Mouse (Mus musculus) embryonic facial prominence, embryonic 11.5 days (tissue): Measurements from ENCODE around the gene Gdf11. TPM values are rescaled to one million over a fixed set of nuclear protein-coding genes. Genes with fewer than 3 reads are reported as not detected.

Source experiments
- ATAC-seq: fragments of 200-750 bp; cut with Nextera tagmentation; replicated peaks from 2 replicates; pipeline ENCODE4 v1.8.0; 2017; ENCODE audit warnings: low read depth; ENCODE audit not compliant: insufficient number of reproducible peaks, low FRiP score, low TSS enrichment
- DNase-seq: peaks from one replicate; pipeline ENCODE4 v3.0.0-alpha.2; 2015; ENCODE audit warnings: low spot score
- H3K27ac ChIP-seq: fragments of 300-500 bp; sonication (generic); replicated peaks from 2 replicates; pipeline ENCODE4 v1.5.1; 2014; ENCODE audit warnings: mild to moderate bottlenecking, low read depth, low read length, control low read depth
- H3K27me3 ChIP-seq: fragments of 300-500 bp; sonication (generic); 2 replicates; pipeline ENCODE4 v1.6.1; 2014; ENCODE audit warnings: mild to moderate bottlenecking, low read length, moderate library complexity, mixed read lengths; ENCODE audit not compliant: control insufficient read depth, insufficient read depth
- H3K36me3 ChIP-seq: fragments of 300-500 bp; sonication (generic); replicated peaks from 2 replicates; pipeline ENCODE4 v1.6.1; 2014; ENCODE audit warnings: low read depth, mild to moderate bottlenecking, low read length, moderate library complexity, mixed read lengths; ENCODE audit not compliant: control insufficient read depth, insufficient read depth
- H3K4me1 ChIP-seq: fragments of 300-500 bp; sonication (generic); 2 replicates; pipeline ENCODE4 v1.6.1; 2014; ENCODE audit warnings: low read length, mixed read lengths; ENCODE audit not compliant: control insufficient read depth, insufficient read depth
- H3K4me2 ChIP-seq: fragments of 300-500 bp; sonication (generic); 2 replicates; pipeline ENCODE4 v1.6.1; 2014; ENCODE audit warnings: low read depth, mild to moderate bottlenecking, control low read depth, low read length, moderate library complexity
- H3K4me3 ChIP-seq: fragments of 300-500 bp; sonication (generic); 2 replicates; pipeline ENCODE4 v1.5.1; 2014; ENCODE audit warnings: low read depth, low read length, control low read depth
- H3K9ac ChIP-seq: fragments of 300-500 bp; sonication (generic); replicated peaks from 2 replicates; pipeline ENCODE4 v1.6.1; 2014; ENCODE audit warnings: mild to moderate bottlenecking, control low read depth, low read length
- H3K9me3 ChIP-seq: fragments of 300-500 bp; sonication (generic); replicated peaks from 2 replicates; pipeline ENCODE4 v1.6.1; 2016; ENCODE audit warnings: mild to moderate bottlenecking, low read length, inconsistent platforms, mixed read lengths; ENCODE audit not compliant: control insufficient read depth
- WGBS: fragments of 180-500 bp; shearing (Covaris S2); extraction: QIAGEN DNeasy Blood & Tissue Kit; methylation state at CpG from one replicate; pipeline ENCODE4 v1.1.7; 2014; 5-methylcytosine and 5-hydroxymethylcytosine counted together
- polyA plus RNA-seq: library from polyadenylated mRNA; unstranded; fragments of >200 nt; fragmentation: Nextera tagmentation; extraction: Ambion mirVana; gene quantifications from 2 replicates; pipeline ENCODE4 v1.2.1, GENCODE M21; 2014

Gdf11 gene
- polyA plus RNA-seq, 1 experiment from 2014 or later: 10.9 TPM

DNA sequence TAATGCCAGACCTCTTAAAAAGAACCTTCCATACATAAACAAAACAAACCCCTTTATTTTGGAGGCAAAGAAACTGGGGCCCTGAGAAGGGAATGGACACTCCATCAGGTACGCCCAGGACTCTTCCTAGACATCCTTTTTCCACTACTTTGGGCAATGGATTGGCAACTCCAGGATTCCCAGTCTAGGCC lies 31.2 kb upstream of the Gdf11 start, which contains the start of gene Rdh5:
Gene Rdh5 (minus strand): TSS at position 67 of the 191 bp plus-strand sequence.
- ATAC-seq (no peak), DNase-seq (no peak)
- H3K36me3 ChIP-seq: no peaks in the 10 kb centered on the region; the same call in 1 of the 2 replicates
- no peaks in the 10 kb centered on the region; the same call in 1 of the 2 replicates for H3K4me1 ChIP-seq
- peak within 1 kb of the TSS; percentile 54 for H3K27ac ChIP-seq
- peak within 1 kb of the TSS; percentile 69 for H3K4me2 ChIP-seq
- peak within 1 kb of the TSS; percentile 86 for H3K4me3 ChIP-seq
- 4% methylated on average over 1 of the region's 1 CpGs for WGBS
- H3K9me3 ChIP-seq: no peaks in the 10 kb centered on the region
- H3K9ac ChIP-seq: peak within 1 kb of the TSS; percentile 73
- H3K27me3 ChIP-seq: no peaks in the 10 kb centered on the region

DNA sequence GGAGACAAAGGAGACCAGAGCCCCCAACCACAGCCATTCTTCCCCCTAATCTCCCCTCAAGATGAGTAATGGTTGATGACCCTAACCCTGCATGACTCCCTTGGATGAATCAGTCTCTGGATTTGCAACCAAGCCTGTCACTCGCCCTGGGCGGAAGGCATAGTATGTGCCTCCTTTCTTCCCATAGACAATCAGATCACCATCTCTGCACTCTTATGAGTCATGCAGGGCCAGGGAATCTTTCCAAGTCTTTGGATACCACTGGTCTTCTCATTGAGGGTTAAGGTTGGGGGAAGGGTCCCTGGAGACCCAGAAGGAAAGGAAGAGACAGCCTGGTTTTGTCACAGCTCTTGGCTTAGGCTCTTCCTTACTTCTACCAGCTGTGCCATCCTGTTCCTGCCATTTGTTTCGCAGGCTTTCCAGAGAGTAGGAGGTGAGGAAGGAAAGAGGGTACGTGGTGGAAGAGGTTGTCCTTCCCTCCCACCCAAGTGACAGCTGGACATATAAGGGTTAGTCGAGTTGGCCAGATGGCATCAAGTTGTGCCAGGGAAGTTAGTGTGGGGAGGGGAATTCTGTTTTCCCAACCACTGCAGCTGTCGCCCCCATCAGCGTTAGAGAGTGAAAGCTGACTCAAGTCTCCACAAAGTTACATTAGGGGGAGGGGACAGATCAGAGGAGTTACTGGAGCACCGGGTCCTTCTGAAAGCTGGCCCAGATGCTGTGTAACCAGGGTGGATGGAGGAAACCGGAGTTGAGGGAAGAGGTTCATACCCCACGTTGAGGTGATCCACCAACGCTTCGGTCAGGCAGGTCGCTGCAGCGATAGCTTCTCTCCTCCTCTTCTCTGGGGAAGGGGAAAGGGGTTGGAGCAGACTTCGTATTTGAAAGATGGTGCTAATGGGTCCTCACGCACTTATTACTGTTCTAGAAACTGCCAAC lies 30.6 kb upstream of the Gdf11 start:
- H3K4me3 ChIP-seq: peak overlapping the region; percentile 86
- no peaks in the 10 kb centered on the region for H3K27me3 ChIP-seq
- DNase-seq: no peak
- no peaks in the 10 kb centered on the region; the same call in 1 of the 2 replicates for H3K4me1 ChIP-seq
- no peak overlapping the region for H3K27ac ChIP-seq
- 71% methylated on average over 16 of the region's 16 CpGs for WGBS
- peak overlapping the region; percentile 69 for H3K4me2 ChIP-seq
- H3K9ac ChIP-seq: peak overlapping the region; percentile 73
- no peaks in the 10 kb centered on the region; the same call in 1 of the 2 replicates for H3K36me3 ChIP-seq
- ATAC-seq: no peak
- no peaks in the 10 kb centered on the region for H3K9me3 ChIP-seq

DNA sequence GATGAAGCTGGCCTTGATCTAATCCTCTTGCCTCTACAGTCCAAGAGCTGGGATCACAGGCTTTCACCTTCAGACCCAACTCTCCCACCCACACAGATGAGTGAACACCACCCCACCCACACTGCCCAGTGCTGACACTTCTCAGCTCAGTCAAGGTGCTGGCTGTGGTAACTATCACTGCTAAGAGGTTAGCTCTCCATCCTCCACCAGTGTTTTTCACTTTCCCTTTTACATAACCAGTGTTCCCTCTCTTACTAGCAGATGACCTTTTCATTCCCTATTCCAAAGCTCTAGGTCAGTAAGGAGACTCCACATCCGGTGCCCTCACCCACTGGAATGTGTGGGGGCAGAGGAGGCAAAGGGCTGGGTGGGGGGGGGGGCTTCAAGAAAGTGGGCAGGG lies 29.7 kb upstream of the Gdf11 start:
- H3K27ac ChIP-seq: no peak overlapping the region
- no peak for DNase-seq
- H3K27me3 ChIP-seq: no peaks in the 10 kb centered on the region
- H3K4me2 ChIP-seq: no peak overlapping the region
- H3K4me3 ChIP-seq: no peak overlapping the region
- no peak for ATAC-seq
- no peaks in the 10 kb centered on the region for H3K9me3 ChIP-seq
- no peak overlapping the region for H3K9ac ChIP-seq
- H3K36me3 ChIP-seq: no peaks in the 10 kb centered on the region; the same call in 1 of the 2 replicates
- WGBS: 47% methylated on average over 1 of the region's 1 CpGs
- no peaks in the 10 kb centered on the region; the same call in 1 of the 2 replicates for H3K4me1 ChIP-seq

DNA sequence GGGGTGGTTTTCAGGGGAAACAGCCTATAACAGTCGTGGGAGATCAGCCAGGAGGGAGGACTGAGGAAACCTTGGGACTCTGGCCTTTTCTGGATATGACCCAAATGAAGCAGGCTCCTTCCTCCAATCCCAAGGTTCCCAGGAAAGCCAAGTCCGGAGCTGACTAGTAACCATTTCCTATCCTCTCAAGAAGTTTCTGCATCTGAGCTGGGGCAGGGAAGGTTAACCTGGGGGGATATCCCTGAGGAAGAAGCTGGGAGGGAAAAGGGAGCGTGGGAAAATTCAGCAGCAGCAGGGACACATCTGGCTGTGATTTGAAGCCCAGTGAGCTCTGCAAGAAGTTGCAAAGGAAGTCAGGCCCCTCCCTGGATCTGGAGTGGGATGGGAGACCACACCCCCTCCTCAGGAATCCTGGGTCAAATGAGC lies 29.2 kb upstream of the Gdf11 start:
- no peak for ATAC-seq
- DNase-seq: peak; percentile 66
- H3K36me3 ChIP-seq: no peaks in the 10 kb centered on the region; the same call in 1 of the 2 replicates
- no peaks in the 10 kb centered on the region for H3K9me3 ChIP-seq
- 43% methylated on average over 3 of the region's 3 CpGs for WGBS
- no peak overlapping the region for H3K4me3 ChIP-seq
- H3K27me3 ChIP-seq: no peaks in the 10 kb centered on the region
- H3K27ac ChIP-seq: no peak overlapping the region; the same call in 1 of the 2 replicates
- no peak overlapping the region for H3K9ac ChIP-seq
- no peak overlapping the region for H3K4me2 ChIP-seq
- H3K4me1 ChIP-seq: no peaks in the 10 kb centered on the region; the same call in 1 of the 2 replicates

DNA sequence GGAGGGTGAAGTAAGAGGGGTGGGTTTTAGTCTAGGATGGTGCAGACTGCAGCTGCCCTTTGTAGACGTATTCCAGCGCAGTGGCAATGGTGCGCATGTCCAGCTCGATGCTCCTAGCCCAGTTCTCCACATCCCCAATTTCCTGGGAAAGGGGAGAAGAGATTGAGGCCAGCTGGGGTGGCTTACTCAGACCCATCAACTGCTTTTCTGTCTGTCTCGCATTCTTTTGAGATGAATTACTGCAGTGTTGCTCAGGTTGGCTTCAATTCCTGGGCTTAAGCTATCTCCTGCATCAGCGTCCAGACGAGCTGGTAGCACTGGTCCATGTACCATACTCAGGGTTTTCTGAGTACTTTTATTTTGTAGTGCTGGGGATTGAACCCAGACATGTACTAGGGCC lies 28.4 kb upstream of the Gdf11 start:
- Histone ChIP-seq H3K27me3 (no peaks in the 10 kb centered on the region), H3K9me3 (no peaks in the 10 kb centered on the region), H3K36me3 (no peaks in the 10 kb centered on the region; the same call in 1 of the 2 replicates), H3K27ac (no peak overlapping the region), H3K4me1 (no peaks in the 10 kb centered on the region; the same call in 1 of the 2 replicates), H3K4me2 (no peak overlapping the region), H3K4me3 (no peak overlapping the region), H3K9ac (no peak overlapping the region)
- ATAC-seq (no peak), DNase-seq (no peak)
- WGBS: 76% methylated on average over 7 of the region's 7 CpGs

DNA sequence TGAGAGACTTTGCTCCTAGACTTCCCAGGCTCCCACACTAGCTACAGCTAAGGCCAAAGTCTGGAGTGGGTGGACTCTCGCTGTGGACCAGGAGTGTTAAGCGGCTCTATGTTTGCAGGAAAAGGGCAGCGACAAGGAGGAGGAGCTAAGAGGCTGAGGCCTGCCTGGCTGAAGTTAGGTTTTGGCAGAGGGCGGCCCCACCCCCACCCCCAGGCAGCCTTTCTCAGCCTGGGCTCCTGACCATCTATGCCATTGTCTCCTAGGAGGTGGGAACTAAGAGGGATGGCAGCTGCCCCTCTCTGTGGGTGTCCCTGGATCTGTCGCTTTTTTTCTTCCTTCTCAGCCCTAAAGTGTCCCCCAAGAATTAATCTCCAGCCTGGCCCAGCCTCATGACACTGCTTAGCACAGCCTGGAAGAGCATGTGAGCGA lies 27.7 kb upstream of the Gdf11 start:
- Histone ChIP-seq H3K4me3 (no peak overlapping the region), H3K36me3 (no peaks in the 10 kb centered on the region; the same call in 1 of the 2 replicates), H3K27me3 (no peaks in the 10 kb centered on the region), H3K9me3 (no peaks in the 10 kb centered on the region), H3K4me1 (no peaks in the 10 kb centered on the region; the same call in 1 of the 2 replicates), H3K27ac (no peak overlapping the region), H3K9ac (no peak overlapping the region), H3K4me2 (no peak overlapping the region)
- WGBS: 15% methylated on average over 6 of the region's 6 CpGs
- no peak for ATAC-seq
- DNase-seq: no peak

DNA sequence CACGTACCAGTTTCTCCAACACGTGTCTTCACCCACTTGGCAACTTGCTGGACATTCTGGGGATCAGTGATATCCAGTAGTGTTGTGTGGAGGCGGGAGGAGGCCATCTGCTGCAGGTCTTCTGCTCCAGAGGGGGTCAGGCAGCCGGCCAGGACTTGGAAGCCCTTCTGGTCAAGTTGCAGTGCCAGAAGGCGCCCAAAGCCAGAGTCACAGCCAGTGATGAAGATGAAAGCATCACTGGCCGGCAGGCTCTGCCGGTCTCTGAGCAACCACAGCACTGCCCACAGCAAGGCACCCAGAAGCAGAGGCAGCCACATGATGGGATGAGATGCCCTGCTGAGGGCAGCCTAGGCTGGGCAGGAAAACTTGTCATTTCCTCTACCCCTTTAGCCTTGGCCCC lies 26.7 kb upstream of the Gdf11 start:
- Histone ChIP-seq H3K4me3 (no peak overlapping the region), H3K4me2 (no peak overlapping the region), H3K27ac (no peak overlapping the region), H3K9ac (no peak overlapping the region), H3K9me3 (no peaks in the 10 kb centered on the region), H3K36me3 (no peaks in the 10 kb centered on the region; the same call in none of the 2 replicates), H3K4me1 (no peaks in the 10 kb centered on the region; the same call in 1 of the 2 replicates), H3K27me3 (no peaks in the 10 kb centered on the region)
- 86% methylated on average over 7 of the region's 7 CpGs for WGBS
- DNase-seq (no peak), ATAC-seq (no peak)

DNA sequence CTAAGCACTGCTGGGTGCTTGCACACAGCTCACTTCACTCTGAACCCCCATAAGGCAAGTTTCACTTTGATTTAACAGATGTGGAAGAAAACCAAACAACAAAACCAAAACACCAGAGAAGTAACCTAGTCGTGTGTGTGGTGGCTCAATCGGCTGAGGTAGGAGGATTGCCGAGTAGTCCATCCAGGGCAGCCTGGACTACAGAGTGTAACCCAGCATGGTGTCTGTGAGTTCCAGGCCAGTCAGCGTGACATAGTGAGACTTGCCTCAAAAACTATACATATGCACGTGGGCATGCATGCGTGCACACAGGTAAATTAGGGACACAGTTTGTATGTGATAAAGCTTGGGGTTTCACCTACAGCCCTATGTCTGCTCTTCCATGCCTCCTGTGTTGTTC lies 25.9 kb upstream of the Gdf11 start:
- Histone ChIP-seq H3K4me1 (no peaks in the 10 kb centered on the region; the same call in 1 of the 2 replicates), H3K36me3 (no peaks in the 10 kb centered on the region; the same call in none of the 2 replicates), H3K27me3 (no peaks in the 10 kb centered on the region), H3K27ac (no peak overlapping the region), H3K9ac (no peak overlapping the region), H3K9me3 (no peaks in the 10 kb centered on the region), H3K4me3 (no peak overlapping the region), H3K4me2 (no peak overlapping the region)
- DNase-seq (no peak), ATAC-seq (no peak)
- WGBS: 90% methylated on average over 6 of the region's 6 CpGs
